Mouse (Mus musculus) neural tube, embryonic 11.5 days (tissue): ENCODE data around the gene Ralgapb. TPM values are rescaled to one million over a fixed set of nuclear protein-coding genes. Genes with fewer than 3 reads are reported as not detected.

ENCODE experiments used
- ATAC-seq: fragments of 200-750 bp; cut with Nextera tagmentation; 2 replicates; pipeline ENCODE4 v1.8.0; 2017; ENCODE audit warnings: moderate number of reproducible peaks, mild to moderate bottlenecking, moderate TSS enrichment, moderate library complexity; ENCODE audit not compliant: insufficient read depth, low FRiP score, low TSS enrichment
- DNase-seq: peaks from one replicate; pipeline ENCODE4 v3.0.0-alpha.2; 2015; ENCODE audit warnings: low spot score
- H3K27ac ChIP-seq: fragments of 300-500 bp; sonication (generic); 2 replicates; pipeline ENCODE4 v1.5.1; 2014; ENCODE audit warnings: low read depth, mild to moderate bottlenecking, low read length
- H3K27me3 ChIP-seq: fragments of 300-500 bp; sonication (generic); 2 replicates; pipeline ENCODE4 v1.6.1; 2014; ENCODE audit warnings: mild to moderate bottlenecking, low read length, mixed read lengths; ENCODE audit not compliant: control insufficient read depth, insufficient read depth
- H3K36me3 ChIP-seq: fragments of 300-500 bp; sonication (generic); 2 replicates; pipeline ENCODE4 v1.6.1; 2014; ENCODE audit warnings: mild to moderate bottlenecking, low read length, moderate library complexity, mixed read lengths; ENCODE audit not compliant: control insufficient read depth, insufficient read depth
- H3K4me1 ChIP-seq: fragments of 300-500 bp; sonication (generic); 2 replicates; pipeline ENCODE4 v1.6.1; 2014; ENCODE audit warnings: low read length, mixed read lengths; ENCODE audit not compliant: control insufficient read depth, insufficient read depth
- H3K4me2 ChIP-seq: fragments of 300-500 bp; sonication (generic); 2 replicates; pipeline ENCODE4 v1.6.1; 2014; ENCODE audit warnings: low read depth, mild to moderate bottlenecking, moderate library complexity
- H3K4me3 ChIP-seq: fragments of 300-500 bp; sonication (generic); 2 replicates; pipeline ENCODE4 v1.5.1; 2014; ENCODE audit warnings: low read depth, low read length
- H3K9ac ChIP-seq: fragments of 300-500 bp; sonication (generic); 2 replicates; pipeline ENCODE4 v1.6.1; 2014; ENCODE audit warnings: mild to moderate bottlenecking, low read length
- H3K9me3 ChIP-seq: fragments of 300-500 bp; sonication (generic); 2 replicates; pipeline ENCODE4 v1.6.1; 2016; ENCODE audit warnings: low read length; ENCODE audit not compliant: control insufficient read depth
- WGBS: fragments of 180-500 bp; shearing (Covaris S2); extraction: QIAGEN DNeasy Blood & Tissue Kit; methylation state at CpG from one replicate; pipeline ENCODE4 v1.1.7; 2014; 5-methylcytosine and 5-hydroxymethylcytosine counted together
- polyA plus RNA-seq: library from polyadenylated mRNA; unstranded; fragments of >200 nt; fragmentation: Nextera tagmentation; extraction: Ambion mirVana; gene quantifications from 2 replicates; pipeline ENCODE4 v1.2.1, GENCODE M21; 2014

Ralgapb gene
- polyA plus RNA-seq, 1 experiment from 2014 or later = 24.8 TPM

GRCm38 (mm10) chr2:158370173-158370550, 39.5 kb upstream of the Ralgapb start:
- Histone ChIP-seq H3K9ac (no peak overlapping the region), H3K27ac (no peak overlapping the region), H3K9me3 (no peaks in the 10 kb centered on the region), H3K4me3 (no peak overlapping the region), H3K4me1 (no peaks in the 10 kb centered on the region), H3K4me2 (no peak overlapping the region), H3K36me3 (no peaks in the 10 kb centered on the region), H3K27me3 (no peaks in the 10 kb centered on the region)
- DNase-seq (no peak), ATAC-seq (no peak)
- 6% methylated on average over 5 of the region's 5 CpGs for whole genome bisulfite sequencing

GRCm38 (mm10) chr2:158373061-158373460, 36.6 kb upstream of the Ralgapb start:
- H3K9ac ChIP-seq = no peak overlapping the region
- no peak for ATAC-seq

GRCm38 (mm10) chr2:158373516-158373915, 36.1 kb upstream of the Ralgapb start:
- Histone ChIP-seq H3K9me3 (no peaks in the 10 kb centered on the region), H3K36me3 (no peaks in the 10 kb centered on the region), H3K4me1 (no peaks in the 10 kb centered on the region), H3K4me2 (no peak overlapping the region), H3K27me3 (0 out of 2 replicates have a peak, but pooled peaks cover 2% of the 10 kb centered on the region), H3K27ac (no peak overlapping the region), H3K9ac (no peak overlapping the region), H3K4me3 (no peak overlapping the region)
- no peak for DNase-seq
- no peak for ATAC-seq
- 62% methylated on average over 7 of the region's 7 CpGs for WGBS

More at GRCm38 (mm10) chr2:158373061-158373460, 36.6 kb upstream of the Ralgapb start:
- no peak overlapping the region for H3K4me2 ChIP-seq
- H3K9me3 ChIP-seq = no peaks in the 10 kb centered on the region
- no peak overlapping the region for H3K4me3 ChIP-seq
- H3K27me3 ChIP-seq = 0 out of 2 replicates have a peak, but pooled peaks cover 2% of the 10 kb centered on the region
- 83% methylated on average over 5 of the region's 5 CpGs for WGBS
- DNase-seq = no peak
- no peak overlapping the region for H3K27ac ChIP-seq
- H3K36me3 ChIP-seq = no peaks in the 10 kb centered on the region
- no peaks in the 10 kb centered on the region for H3K4me1 ChIP-seq

- H3K4me2 ChIP-seq = peak within 1 kb of the TSS; percentile 68
- no peaks in the 10 kb centered on the region for H3K36me3 ChIP-seq
- no peaks in the 10 kb centered on the region for H3K9me3 ChIP-seq
- H3K4me3 ChIP-seq = peak within 1 kb of the TSS; percentile 29
- peak within 1 kb of the TSS; percentile 47 for H3K9ac ChIP-seq
- no peaks in the 10 kb centered on the region for H3K4me1 ChIP-seq
- 1% methylated on average over 36 of the region's 36 CpGs for WGBS
- 0 out of 2 replicates have a peak, but pooled peaks cover 2% of the 10 kb centered on the region for H3K27me3 ChIP-seq
- ATAC-seq (peak; percentile 57), DNase-seq (peak; percentile 88)
- no peak within 1 kb of the TSS for H3K27ac ChIP-seq
These were observed 34.1 kb upstream of the Ralgapb start, which contains the start of gene Snhg11 for GRCm38 (mm10) chr2:158375443-158376122. Gene Snhg11, plus strand, starts transcription at chr2:158375638.

GRCm38 (mm10) chr2:158376123-158376687, 33.4 kb upstream of the Ralgapb start:
- peak overlapping the region; percentile 29 for H3K4me3 ChIP-seq
- DNase-seq (peak; percentile 15), ATAC-seq (no peak)
- peak overlapping the region; percentile 47 for H3K9ac ChIP-seq
- H3K4me1 ChIP-seq = no peaks in the 10 kb centered on the region
- H3K4me2 ChIP-seq = peak overlapping the region; percentile 68
- WGBS = 26% methylated on average over 12 of the region's 12 CpGs
- H3K27ac ChIP-seq = no peak overlapping the region
- H3K9me3 ChIP-seq = no peaks in the 10 kb centered on the region
- H3K36me3 ChIP-seq = no peaks in the 10 kb centered on the region
- 0 out of 2 replicates have a peak, but pooled peaks cover 2% of the 10 kb centered on the region for H3K27me3 ChIP-seq

GRCm38 (mm10) chr2:158376798-158377197, 32.9 kb upstream of the Ralgapb start:
- Histone ChIP-seq H3K36me3 (no peaks in the 10 kb centered on the region), H3K4me3 (peak overlapping the region; percentile 29), H3K27ac (no peak overlapping the region), H3K4me2 (peak overlapping the region; percentile 68; the same call in 1 of the 2 replicates), H3K9me3 (no peaks in the 10 kb centered on the region), H3K27me3 (0 out of 2 replicates have a peak, but pooled peaks cover 2% of the 10 kb centered on the region), H3K9ac (peak overlapping the region; percentile 35), H3K4me1 (no peaks in the 10 kb centered on the region)
- no peak for ATAC-seq
- WGBS = 68% methylated on average over 7 of the region's 7 CpGs
- DNase-seq = peak; percentile 12

GRCm38 (mm10) chr2:158377811-158378210, 31.8 kb upstream of the Ralgapb start:
- WGBS = 92% methylated on average over 1 of the region's 1 CpGs
- H3K9me3 ChIP-seq = no peaks in the 10 kb centered on the region
- H3K4me1 ChIP-seq = no peaks in the 10 kb centered on the region
- H3K27ac ChIP-seq = no peak overlapping the region
- H3K4me2 ChIP-seq = no peak overlapping the region
- H3K27me3 ChIP-seq = 0 out of 2 replicates have a peak, but pooled peaks cover 2% of the 10 kb centered on the region
- DNase-seq (no peak), ATAC-seq (no peak)
- H3K9ac ChIP-seq = no peak overlapping the region
- H3K36me3 ChIP-seq = no peaks in the 10 kb centered on the region
- H3K4me3 ChIP-seq = no peak overlapping the region

GRCm38 (mm10) chr2:158379354-158380078, 30.1 kb upstream of the Ralgapb start:
- 44% methylated on average over 13 of the region's 13 CpGs for WGBS
- ATAC-seq (no peak), DNase-seq (peak; percentile 76)
- H3K27me3 ChIP-seq = 0 out of 2 replicates have a peak, but pooled peaks cover 2% of the 10 kb centered on the region
- no peak overlapping the region for H3K4me2 ChIP-seq
- no peaks in the 10 kb centered on the region for H3K9me3 ChIP-seq
- no peak overlapping the region for H3K4me3 ChIP-seq
- H3K36me3 ChIP-seq = no peaks in the 10 kb centered on the region
- H3K9ac ChIP-seq = no peak overlapping the region
- no peak overlapping the region for H3K27ac ChIP-seq
- H3K4me1 ChIP-seq = no peaks in the 10 kb centered on the region
